Mouse (Mus musculus): ENCODE results near the gene Mpst. TPM values are rescaled to one million over a fixed set of nuclear protein-coding genes. Genes with fewer than 3 reads are reported as not detected.

The Mpst gene
- polyA plus RNA-seq (2015; fragmentation: Nextera tagmentation; extraction: Ambion mirVana), result 3.0 and 3.4 TPM in 2 replicates

DNA sequence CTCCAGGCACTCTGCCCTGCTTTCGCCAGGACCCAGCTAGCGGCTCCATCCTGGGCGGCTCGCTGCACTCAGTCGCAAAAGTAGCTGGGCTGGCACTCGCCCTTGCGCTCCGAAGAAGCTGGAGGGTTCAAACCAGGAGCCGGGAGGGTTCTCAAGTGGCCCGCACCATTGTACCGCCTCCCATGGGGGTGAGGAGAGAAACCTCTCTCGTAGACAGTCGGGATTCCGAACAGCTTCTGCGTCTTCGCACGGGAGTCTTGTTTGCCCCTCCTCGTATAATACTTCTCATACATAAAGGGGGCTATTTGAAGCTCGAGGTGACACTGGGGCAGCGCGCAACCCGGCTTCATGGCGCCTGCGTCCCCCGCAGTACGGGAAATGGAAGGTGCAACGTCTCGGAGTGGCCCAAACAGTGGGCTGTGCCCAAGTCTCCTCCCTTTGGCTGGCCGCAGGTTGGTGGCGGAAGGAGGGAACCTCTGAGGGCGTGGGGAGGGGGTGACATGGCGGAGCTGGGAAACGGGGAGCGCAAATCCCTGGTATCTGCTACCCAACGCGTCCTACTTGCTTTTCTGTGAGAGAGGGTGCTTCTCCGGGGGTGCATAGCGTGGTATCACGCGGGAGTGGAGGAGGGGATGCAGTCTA, at the start of gene Mpst:
Gene Mpst, plus strand, starts transcription at position 124 of the 642 bp plus-strand sequence.
- under 1% methylated on average over 40 of the region's 40 CpGs for WGBS
- peak within 1 kb of the TSS; percentile 91 for H3K27ac ChIP-seq (ENCODE audit: low read length)
- peak within 1 kb of the TSS; percentile 65 for H3K4me3 ChIP-seq (ENCODE audit: low read length)
- H3K27me3 ChIP-seq (replicated peaks; ENCODE audit: control insufficient read depth, insufficient read depth, low read length), result peaks cover 13% of the 10 kb centered on the region
- peak within 1 kb of the TSS; percentile 75 for H3K4me2 ChIP-seq (ENCODE audit: low read depth, low read length)
- H3K9ac ChIP-seq (ENCODE audit: low read depth, low read length), result peak within 1 kb of the TSS; percentile 76
- ATAC-seq, result peak; percentile 80
- H3K4me1 ChIP-seq (ENCODE audit: control insufficient read depth, insufficient read depth, low read length), result peaks cover 41% of the 10 kb centered on the region
- no peaks in the 10 kb centered on the region for H3K36me3 ChIP-seq (ENCODE audit: control insufficient read depth, insufficient read depth, low read length)
- no peaks in the 10 kb centered on the region for H3K9me3 ChIP-seq (ENCODE audit: control insufficient read depth, low read length)

DNA sequence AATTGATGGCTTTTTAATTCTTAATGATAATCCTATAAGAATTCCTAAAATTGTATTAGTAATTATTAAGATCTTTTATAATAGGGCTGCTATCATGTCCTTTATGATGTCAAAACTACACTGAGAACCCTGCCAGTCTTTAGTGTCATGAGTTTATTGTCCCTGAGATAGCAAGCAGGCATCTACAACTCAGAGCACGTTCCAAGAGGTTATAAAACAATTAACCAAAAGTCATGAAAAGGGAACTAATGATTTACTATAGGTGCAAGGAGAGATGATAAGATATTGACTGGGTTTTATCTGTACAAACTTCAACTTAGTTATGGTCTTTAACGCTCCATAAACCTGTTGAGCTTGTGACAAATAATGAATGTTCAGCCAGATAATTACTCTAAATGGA, 40.3 kb upstream of the Mpst start:
- no peak overlapping the region for H3K4me2 ChIP-seq (ENCODE audit: low read depth, low read length)

DNA sequence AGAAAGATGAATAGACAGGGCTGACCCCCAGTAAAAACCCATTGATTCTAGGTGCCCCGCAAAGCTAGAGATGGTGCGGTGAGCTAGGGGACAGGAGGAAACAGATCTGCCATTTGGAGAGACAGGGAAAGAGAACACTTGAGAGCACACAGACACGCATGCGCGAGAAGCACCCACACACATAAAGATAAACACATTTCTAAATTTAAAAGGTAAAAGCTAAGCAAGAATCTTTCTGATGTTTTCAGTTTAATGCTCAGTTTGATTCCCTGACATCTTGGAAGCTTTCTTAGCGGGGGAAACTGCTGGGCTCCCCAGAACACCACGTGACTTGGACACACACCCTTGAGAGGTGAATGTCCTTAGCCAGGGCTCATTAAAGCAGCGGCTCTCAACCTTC, 39.3 kb upstream of the Mpst start:
- H3K4me1 ChIP-seq (ENCODE audit: control insufficient read depth, insufficient read depth, low read length), result no peaks in the 10 kb centered on the region
- H3K9me3 ChIP-seq (ENCODE audit: control insufficient read depth, low read length), result peaks cover 8% of the 10 kb centered on the region; the same call in 1 of the 2 replicates
- H3K9ac ChIP-seq (ENCODE audit: low read depth, low read length), result no peak overlapping the region
- no peak for ATAC-seq
- H3K27ac ChIP-seq (ENCODE audit: low read length), result no peak overlapping the region
- H3K36me3 ChIP-seq (ENCODE audit: control insufficient read depth, insufficient read depth, low read length), result no peaks in the 10 kb centered on the region
- H3K27me3 ChIP-seq (replicated peaks; ENCODE audit: control insufficient read depth, insufficient read depth, low read length), result peaks cover 68% of the 10 kb centered on the region
- 61% methylated on average over 8 of the region's 8 CpGs for WGBS
- H3K4me2 ChIP-seq (ENCODE audit: low read depth, low read length), result no peak overlapping the region
- no peak overlapping the region for H3K4me3 ChIP-seq (ENCODE audit: low read length)

More for the DNA sequence above, 40.3 kb upstream of the Mpst start:
- no peak overlapping the region for H3K4me3 ChIP-seq (ENCODE audit: low read length)
- H3K27me3 ChIP-seq (replicated peaks; ENCODE audit: control insufficient read depth, insufficient read depth, low read length), result peaks cover 61% of the 10 kb centered on the region
- no peaks in the 10 kb centered on the region for H3K4me1 ChIP-seq (ENCODE audit: control insufficient read depth, insufficient read depth, low read length)
- H3K36me3 ChIP-seq (ENCODE audit: control insufficient read depth, insufficient read depth, low read length), result no peaks in the 10 kb centered on the region
- H3K9ac ChIP-seq (ENCODE audit: low read depth, low read length), result no peak overlapping the region
- WGBS, result 36% methylated on average over 2 of the region's 2 CpGs
- H3K9me3 ChIP-seq (ENCODE audit: control insufficient read depth, low read length), result peaks cover 8% of the 10 kb centered on the region; the same call in 1 of the 2 replicates
- ATAC-seq, result peak; percentile 81
- H3K27ac ChIP-seq (ENCODE audit: low read length), result no peak overlapping the region

DNA sequence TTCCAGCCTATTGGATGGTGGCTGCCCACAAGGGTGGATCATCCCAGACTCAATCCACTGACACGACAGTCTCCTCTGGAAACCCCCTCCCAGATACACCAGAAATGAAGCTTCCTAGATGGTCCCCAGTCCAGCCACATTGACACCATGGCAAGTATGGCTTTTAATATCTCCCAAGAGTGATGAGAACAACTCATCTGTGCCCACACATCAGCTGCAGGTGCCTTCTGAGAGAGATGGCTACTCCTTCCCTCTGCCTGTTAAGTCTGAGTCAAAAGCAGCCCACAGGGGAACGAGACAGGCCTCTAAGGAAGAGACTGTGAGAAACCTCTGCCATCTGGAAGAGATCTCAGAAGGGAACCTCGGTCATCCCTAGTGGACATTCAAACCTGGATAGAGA, 38.4 kb upstream of the Mpst start:
- H3K27ac ChIP-seq (ENCODE audit: low read length), result no peak overlapping the region
- no peaks in the 10 kb centered on the region for H3K4me1 ChIP-seq (ENCODE audit: control insufficient read depth, insufficient read depth, low read length)
- WGBS, result 57% methylated on average over 3 of the region's 3 CpGs
- H3K9ac ChIP-seq (ENCODE audit: low read depth, low read length), result no peak overlapping the region
- H3K36me3 ChIP-seq (ENCODE audit: control insufficient read depth, insufficient read depth, low read length), result no peaks in the 10 kb centered on the region
- no peak for ATAC-seq
- no peak overlapping the region for H3K4me2 ChIP-seq (ENCODE audit: low read depth, low read length)
- H3K4me3 ChIP-seq (ENCODE audit: low read length), result no peak overlapping the region
- H3K27me3 ChIP-seq (replicated peaks; ENCODE audit: control insufficient read depth, insufficient read depth, low read length), result peaks cover 70% of the 10 kb centered on the region
- H3K9me3 ChIP-seq (ENCODE audit: control insufficient read depth, low read length), result peaks cover 4% of the 10 kb centered on the region; the same call in 1 of the 2 replicates

DNA sequence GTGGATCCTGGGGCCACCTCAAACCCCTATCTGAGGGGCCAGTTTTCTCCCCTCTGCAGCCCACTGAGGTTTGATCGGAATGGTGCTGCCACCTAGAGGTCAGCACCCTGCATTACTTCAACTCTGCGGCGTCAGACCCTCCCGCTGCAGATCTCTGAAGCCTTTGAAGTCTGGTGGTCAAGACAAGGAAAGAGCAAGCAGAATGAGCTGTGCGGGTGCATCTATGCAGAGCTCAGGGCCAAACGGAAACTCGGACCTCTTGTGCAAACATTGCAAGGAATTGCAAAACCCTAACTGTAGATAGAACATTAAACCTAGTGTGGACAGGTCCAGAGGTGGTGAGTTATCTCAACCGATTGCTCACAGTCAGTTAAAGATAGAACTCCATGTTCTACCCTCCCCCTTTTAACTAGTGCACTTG, 37.3 kb upstream of the Mpst start:
- no peak overlapping the region for H3K4me2 ChIP-seq (ENCODE audit: low read depth, low read length)
- H3K9me3 ChIP-seq (ENCODE audit: control insufficient read depth, low read length), result 0 out of 2 replicates have a peak, but pooled peaks cover 4% of the 10 kb centered on the region
- no peak overlapping the region for H3K9ac ChIP-seq (ENCODE audit: low read depth, low read length)
- no peaks in the 10 kb centered on the region for H3K36me3 ChIP-seq (ENCODE audit: control insufficient read depth, insufficient read depth, low read length)
- H3K4me3 ChIP-seq (ENCODE audit: low read length), result no peak overlapping the region
- H3K27ac ChIP-seq (ENCODE audit: low read length), result no peak overlapping the region
- WGBS, result 10% methylated on average over 8 of the region's 8 CpGs
- ATAC-seq, result peak; percentile 75
- peaks cover 66% of the 10 kb centered on the region for H3K27me3 ChIP-seq (replicated peaks; ENCODE audit: control insufficient read depth, insufficient read depth, low read length)
- H3K4me1 ChIP-seq (ENCODE audit: control insufficient read depth, insufficient read depth, low read length), result no peaks in the 10 kb centered on the region

DNA sequence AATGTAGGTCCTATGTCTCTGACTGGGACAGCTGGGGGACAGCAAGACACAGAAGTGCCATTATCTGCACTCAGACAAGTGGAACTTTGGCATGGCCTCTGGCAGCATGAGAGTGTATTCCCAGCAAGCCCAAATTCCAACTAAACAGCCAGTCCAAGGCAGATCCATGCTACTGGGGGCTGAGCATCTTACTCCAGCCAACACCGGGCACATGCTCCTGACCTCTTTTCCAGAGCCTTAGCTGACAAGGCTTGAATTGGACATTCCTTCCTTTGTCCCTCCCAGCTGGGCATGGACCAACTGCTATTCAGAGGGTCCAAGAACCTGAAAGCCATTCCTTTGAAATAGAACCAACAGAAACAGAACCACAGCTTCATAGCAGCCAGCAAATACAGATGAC, 36.6 kb upstream of the Mpst start:
- no peak for ATAC-seq
- Histone ChIP-seq H3K36me3 (ENCODE audit: control insufficient read depth, insufficient read depth, low read length) (no peaks in the 10 kb centered on the region), H3K27ac (ENCODE audit: low read length) (no peak overlapping the region), H3K4me2 (ENCODE audit: low read depth, low read length) (no peak overlapping the region), H3K9me3 (ENCODE audit: control insufficient read depth, low read length) (0 out of 2 replicates have a peak, but pooled peaks cover 4% of the 10 kb centered on the region), H3K4me3 (ENCODE audit: low read length) (no peak overlapping the region), H3K9ac (ENCODE audit: low read depth, low read length) (no peak overlapping the region), H3K27me3 (replicated peaks; ENCODE audit: control insufficient read depth, insufficient read depth, low read length) (peaks cover 61% of the 10 kb centered on the region), H3K4me1 (ENCODE audit: control insufficient read depth, insufficient read depth, low read length) (no peaks in the 10 kb centered on the region)
- 76% methylated on average over 1 of the region's 1 CpGs for WGBS

DNA sequence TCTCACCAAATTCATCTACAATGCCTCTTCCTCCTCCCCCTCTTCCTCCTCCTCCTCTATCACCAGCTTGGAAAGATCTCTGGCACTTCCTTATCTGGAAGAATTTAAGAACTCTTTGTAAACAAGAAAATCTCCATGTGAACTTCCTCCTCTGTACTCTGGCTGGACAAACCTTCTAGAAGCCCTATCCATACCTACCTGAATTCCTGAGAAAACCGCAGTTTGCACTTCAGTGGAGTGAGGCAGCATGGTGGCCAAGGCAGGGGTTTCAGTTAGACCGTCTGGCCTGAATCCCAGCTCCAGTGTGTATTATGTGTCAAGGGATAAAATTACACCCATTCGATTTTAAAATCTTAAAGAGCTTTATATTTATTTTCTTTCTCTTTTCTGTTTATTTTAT, 33.4 kb upstream of the Mpst start:
- ATAC-seq, result no peak
- no peak overlapping the region for H3K9ac ChIP-seq (ENCODE audit: low read depth, low read length)
- no peak overlapping the region for H3K4me3 ChIP-seq (ENCODE audit: low read length)
- WGBS, result 57% methylated on average over 3 of the region's 3 CpGs
- no peak overlapping the region for H3K27ac ChIP-seq (ENCODE audit: low read length)
- no peak overlapping the region for H3K4me2 ChIP-seq (ENCODE audit: low read depth, low read length)
- peaks cover 61% of the 10 kb centered on the region for H3K27me3 ChIP-seq (replicated peaks; ENCODE audit: control insufficient read depth, insufficient read depth, low read length)
- no peaks in the 10 kb centered on the region for H3K36me3 ChIP-seq (ENCODE audit: control insufficient read depth, insufficient read depth, low read length)
- no peaks in the 10 kb centered on the region for H3K4me1 ChIP-seq (ENCODE audit: control insufficient read depth, insufficient read depth, low read length)
- 0 out of 2 replicates have a peak, but pooled peaks cover 4% of the 10 kb centered on the region for H3K9me3 ChIP-seq (ENCODE audit: control insufficient read depth, low read length)

DNA sequence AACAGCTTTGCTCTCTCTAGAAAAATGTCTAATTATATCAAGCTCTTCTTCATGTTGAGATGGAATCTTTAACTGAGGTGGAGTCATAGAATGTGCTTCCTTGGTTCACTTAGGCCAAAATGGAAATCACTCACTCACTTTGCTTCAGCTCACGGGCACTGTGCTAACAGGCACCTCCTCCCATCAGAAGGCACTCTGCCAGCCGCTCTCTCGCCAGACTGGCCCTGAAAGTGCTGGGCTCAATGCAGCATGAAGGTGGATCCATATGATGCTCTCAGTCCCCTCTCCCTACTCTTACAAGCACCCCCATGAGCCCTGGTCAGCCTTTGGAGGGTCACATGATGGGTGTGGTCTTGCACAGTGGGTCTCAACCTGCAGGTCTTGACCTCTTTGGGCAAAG, 32.0 kb upstream of the Mpst start:
- no peaks in the 10 kb centered on the region for H3K4me1 ChIP-seq (ENCODE audit: control insufficient read depth, insufficient read depth, low read length)
- H3K9me3 ChIP-seq (ENCODE audit: control insufficient read depth, low read length), result 0 out of 2 replicates have a peak, but pooled peaks cover 4% of the 10 kb centered on the region
- H3K27me3 ChIP-seq (replicated peaks; ENCODE audit: control insufficient read depth, insufficient read depth, low read length), result peaks cover 59% of the 10 kb centered on the region
- no peak overlapping the region for H3K27ac ChIP-seq (ENCODE audit: low read length)
- no peaks in the 10 kb centered on the region for H3K36me3 ChIP-seq (ENCODE audit: control insufficient read depth, insufficient read depth, low read length)
- no peak overlapping the region for H3K9ac ChIP-seq (ENCODE audit: low read depth, low read length)
- no peak overlapping the region for H3K4me3 ChIP-seq (ENCODE audit: low read length)
- no peak overlapping the region for H3K4me2 ChIP-seq (ENCODE audit: low read depth, low read length)
- WGBS, result 66% methylated on average over 3 of the region's 3 CpGs
- ATAC-seq, result no peak

DNA sequence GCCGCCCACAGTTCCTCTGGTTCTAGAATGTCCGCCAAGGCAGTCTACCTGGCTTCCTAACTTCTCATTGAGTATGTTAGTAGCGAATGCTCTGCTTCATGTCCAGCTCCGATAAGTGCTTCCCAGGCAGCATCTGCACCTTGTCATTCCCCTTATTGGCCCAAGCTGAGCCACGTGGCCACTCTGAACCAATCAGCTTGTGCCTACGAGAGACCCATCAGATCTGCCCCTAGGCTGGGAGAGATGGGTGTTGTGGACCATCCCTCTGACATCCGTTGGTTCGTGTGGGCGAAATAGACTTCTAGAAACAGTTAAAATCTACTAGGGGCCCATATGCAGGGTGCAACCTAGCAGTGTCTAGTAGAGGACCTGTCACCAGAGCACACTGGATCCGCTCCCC, 28.4 kb upstream of the Mpst start:
- no peak overlapping the region for H3K27ac ChIP-seq (ENCODE audit: low read length)
- H3K27me3 ChIP-seq (replicated peaks; ENCODE audit: control insufficient read depth, insufficient read depth, low read length), result peaks cover 39% of the 10 kb centered on the region
- WGBS, result 88% methylated on average over 10 of the region's 10 CpGs
- H3K9ac ChIP-seq (ENCODE audit: low read depth, low read length), result no peak overlapping the region
- no peak overlapping the region for H3K4me2 ChIP-seq (ENCODE audit: low read depth, low read length)
- H3K4me1 ChIP-seq (ENCODE audit: control insufficient read depth, insufficient read depth, low read length), result no peaks in the 10 kb centered on the region
- no peak for ATAC-seq
- no peak overlapping the region for H3K4me3 ChIP-seq (ENCODE audit: low read length)
- no peaks in the 10 kb centered on the region for H3K36me3 ChIP-seq (ENCODE audit: control insufficient read depth, insufficient read depth, low read length)
- H3K9me3 ChIP-seq (ENCODE audit: control insufficient read depth, low read length), result no peaks in the 10 kb centered on the region

DNA sequence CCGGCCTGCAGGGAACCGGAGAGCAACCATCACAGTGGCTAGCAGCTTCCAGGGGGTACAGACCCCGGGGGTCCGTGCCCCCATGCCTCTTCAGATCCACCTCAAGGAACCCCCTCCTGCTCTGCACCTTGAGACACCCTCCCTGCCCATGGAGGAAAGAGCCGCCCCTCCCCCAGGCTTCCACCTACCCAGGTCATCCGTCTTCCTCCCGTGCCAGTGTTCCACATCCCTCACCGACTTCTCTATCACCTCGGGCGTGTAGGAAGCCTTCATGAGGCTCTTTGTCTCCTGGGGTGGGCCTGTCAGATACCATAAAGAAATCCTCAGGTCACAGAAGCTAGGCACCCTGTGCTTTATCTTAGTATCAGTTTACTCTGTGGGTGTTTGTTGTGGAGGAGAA, 27.7 kb upstream of the Mpst start:
- Histone ChIP-seq H3K4me3 (ENCODE audit: low read length) (no peak overlapping the region), H3K4me1 (ENCODE audit: control insufficient read depth, insufficient read depth, low read length) (no peaks in the 10 kb centered on the region), H3K27me3 (replicated peaks; ENCODE audit: control insufficient read depth, insufficient read depth, low read length) (peaks cover 38% of the 10 kb centered on the region), H3K27ac (ENCODE audit: low read length) (no peak overlapping the region), H3K4me2 (ENCODE audit: low read depth, low read length) (no peak overlapping the region), H3K36me3 (ENCODE audit: control insufficient read depth, insufficient read depth, low read length) (no peaks in the 10 kb centered on the region), H3K9me3 (ENCODE audit: control insufficient read depth, low read length) (no peaks in the 10 kb centered on the region), H3K9ac (ENCODE audit: low read depth, low read length) (no peak overlapping the region)
- no peak for ATAC-seq
- 68% methylated on average over 10 of the region's 10 CpGs for WGBS
